Mouse (Mus musculus): ENCODE data around the gene Arhgap22. TPM values are rescaled to one million over a fixed set of nuclear protein-coding genes. Genes with fewer than 3 reads are reported as not detected.

The Arhgap22 gene
- total and polyA plus RNA-seq, 2 experiments from 2014 or later = 1.5 to 4.2 TPM

DNA sequence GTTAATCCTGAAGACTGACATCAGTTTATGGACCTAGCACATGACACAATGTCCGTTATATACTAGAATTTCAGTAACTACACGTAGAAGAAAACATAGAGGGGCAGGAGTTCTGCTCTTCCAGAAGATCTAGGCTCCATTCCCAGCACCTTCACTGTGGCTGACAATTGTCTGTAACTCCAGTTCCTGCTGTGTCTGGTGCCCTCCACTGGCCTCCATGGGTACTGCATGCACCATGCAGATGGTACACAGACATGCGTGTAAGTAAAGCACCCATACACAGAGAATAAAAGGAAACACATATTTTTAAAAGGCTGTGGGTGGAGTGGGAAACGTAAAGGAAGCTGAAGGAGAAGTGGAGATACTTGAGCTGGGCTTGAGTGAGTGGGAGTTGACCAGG is 120.0 kb downstream of the Arhgap22 start:
- Histone ChIP-seq H3K9me3 (replicated peaks; ENCODE audit: control insufficient read depth, low read length) (no peaks in the 10 kb centered on the region), H3K27me3 (ENCODE audit: control insufficient read depth, insufficient read depth, low read length) (peaks cover 8% of the 10 kb centered on the region; the same call in 1 of the 2 replicates), H3K36me3 (replicated peaks; ENCODE audit: control insufficient read depth, insufficient read depth, low read length) (no peaks in the 10 kb centered on the region), H3K27ac (ENCODE audit: low read depth) (no peak overlapping the region), H3K4me1 (ENCODE audit: control insufficient read depth, insufficient read depth) (peaks cover 17% of the 10 kb centered on the region), H3K4me2 (ENCODE audit: low read depth, low read length) (no peak overlapping the region), H3K9ac (replicated peaks; ENCODE audit: low read depth, low read length) (no peak overlapping the region), H3K4me3 (ENCODE audit: low read depth, low read length) (no peak overlapping the region)
- ATAC-seq (ENCODE audit: insufficient read depth, low read depth) (no peak), DNase-seq (ENCODE audit: low spot score) (no peak)
- WGBS = 76% methylated on average over 4 of the region's 4 CpGs
- TF ChIP-seq CTCF (IDR thresholded peaks at IDR 0.05; ENCODE audit: low read depth) (peak; percentile 48), EP300 (IDR thresholded peaks at IDR 0.05; ENCODE audit: low read depth) (no peak)

- H3K9me3 ChIP-seq (replicated peaks; ENCODE audit: control insufficient read depth, low read length) = no peaks in the 10 kb centered on the region
- WGBS = 66% methylated on average over 4 of the region's 4 CpGs
- TF ChIP-seq EP300 (IDR thresholded peaks at IDR 0.05; ENCODE audit: low read depth) (no peak), CTCF (IDR thresholded peaks at IDR 0.05; ENCODE audit: low read depth) (no peak)
- no peak overlapping the region for H3K4me2 ChIP-seq (ENCODE audit: low read depth, low read length)
- no peak overlapping the region for H3K9ac ChIP-seq (replicated peaks; ENCODE audit: low read depth, low read length)
- peaks cover 13% of the 10 kb centered on the region for H3K4me1 ChIP-seq (ENCODE audit: control insufficient read depth, insufficient read depth)
- ATAC-seq (ENCODE audit: insufficient read depth, low read depth) (no peak), DNase-seq (ENCODE audit: low spot score) (no peak)
- H3K27ac ChIP-seq (ENCODE audit: low read depth) = no peak overlapping the region
- H3K27me3 ChIP-seq (ENCODE audit: control insufficient read depth, insufficient read depth, low read length) = peaks cover 8% of the 10 kb centered on the region; the same call in 1 of the 2 replicates
- H3K36me3 ChIP-seq (replicated peaks; ENCODE audit: control insufficient read depth, insufficient read depth, low read length) = no peaks in the 10 kb centered on the region
- H3K4me3 ChIP-seq (ENCODE audit: low read depth, low read length) = no peak overlapping the region
Measured at GRCm38 (mm10) chr14:33334402-33334801, 120.6 kb downstream of the Arhgap22 start.

- H3K4me2 ChIP-seq (ENCODE audit: low read depth, low read length) = no peak overlapping the region
- no peak overlapping the region for H3K4me3 ChIP-seq (ENCODE audit: low read depth, low read length)
- ATAC-seq (ENCODE audit: insufficient read depth, low read depth) (no peak), DNase-seq (ENCODE audit: low spot score) (no peak)
- H3K9ac ChIP-seq (replicated peaks; ENCODE audit: low read depth, low read length) = no peak overlapping the region
- H3K4me1 ChIP-seq (ENCODE audit: control insufficient read depth, insufficient read depth) = peaks cover 10% of the 10 kb centered on the region
- TF ChIP-seq CTCF (IDR thresholded peaks at IDR 0.05; ENCODE audit: low read depth) (no peak), EP300 (IDR thresholded peaks at IDR 0.05; ENCODE audit: low read depth) (no peak)
- H3K27ac ChIP-seq (ENCODE audit: low read depth) = no peak overlapping the region
- H3K36me3 ChIP-seq (replicated peaks; ENCODE audit: control insufficient read depth, insufficient read depth, low read length) = no peaks in the 10 kb centered on the region
- 48% methylated on average over 6 of the region's 6 CpGs for WGBS
- peaks cover 8% of the 10 kb centered on the region; the same call in 1 of the 2 replicates for H3K27me3 ChIP-seq (ENCODE audit: control insufficient read depth, insufficient read depth, low read length)
- no peaks in the 10 kb centered on the region for H3K9me3 ChIP-seq (replicated peaks; ENCODE audit: control insufficient read depth, low read length)
Measured at GRCm38 (mm10) chr14:33335733-33336132, 121.9 kb downstream of the Arhgap22 start.

- Histone ChIP-seq H3K4me1 (ENCODE audit: control insufficient read depth, insufficient read depth) (no peaks in the 10 kb centered on the region), H3K4me3 (ENCODE audit: low read depth, low read length) (no peak overlapping the region), H3K9ac (replicated peaks; ENCODE audit: low read depth, low read length) (no peak overlapping the region), H3K9me3 (replicated peaks; ENCODE audit: control insufficient read depth, low read length) (no peaks in the 10 kb centered on the region), H3K27ac (ENCODE audit: low read depth) (no peak overlapping the region), H3K27me3 (ENCODE audit: control insufficient read depth, insufficient read depth, low read length) (peaks cover 8% of the 10 kb centered on the region; the same call in 1 of the 2 replicates), H3K4me2 (ENCODE audit: low read depth, low read length) (no peak overlapping the region), H3K36me3 (replicated peaks; ENCODE audit: control insufficient read depth, insufficient read depth, low read length) (no peaks in the 10 kb centered on the region)
- no peak for DNase-seq (ENCODE audit: low spot score)
- whole genome bisulfite sequencing = 73% methylated on average over 5 of the region's 5 CpGs
- ATAC-seq (ENCODE audit: insufficient read depth, low read depth) = no peak
- TF ChIP-seq CTCF (IDR thresholded peaks at IDR 0.05; ENCODE audit: low read depth) (peak; percentile 26), EP300 (IDR thresholded peaks at IDR 0.05; ENCODE audit: low read depth) (no peak)
Measured at GRCm38 (mm10) chr14:33338684-33339083, 124.9 kb downstream of the Arhgap22 start.

- DNase-seq (ENCODE audit: low spot score) = no peak
- WGBS = 86% methylated on average over 13 of the region's 14 CpGs
Measured at GRCm38 (mm10) chr14:33343131-33343725, 129.4 kb downstream of the Arhgap22 start.

GRCm38 (mm10) chr14:33346546-33346945 is 132.7 kb downstream of the Arhgap22 start:
- ATAC-seq (ENCODE audit: insufficient read depth, low read depth) (no peak), DNase-seq (ENCODE audit: low spot score) (no peak)
- Histone ChIP-seq H3K36me3 (replicated peaks; ENCODE audit: control insufficient read depth, insufficient read depth, low read length) (no peaks in the 10 kb centered on the region), H3K9ac (replicated peaks; ENCODE audit: low read depth, low read length) (no peak overlapping the region), H3K4me1 (ENCODE audit: control insufficient read depth, insufficient read depth) (peaks cover 4% of the 10 kb centered on the region; the same call in 1 of the 2 replicates), H3K27me3 (ENCODE audit: control insufficient read depth, insufficient read depth, low read length) (peaks cover 35% of the 10 kb centered on the region), H3K9me3 (replicated peaks; ENCODE audit: control insufficient read depth, low read length) (no peaks in the 10 kb centered on the region), H3K4me2 (ENCODE audit: low read depth, low read length) (no peak overlapping the region), H3K27ac (ENCODE audit: low read depth) (no peak overlapping the region), H3K4me3 (ENCODE audit: low read depth, low read length) (no peak overlapping the region)
- no peak for TF ChIP-seq CTCF (IDR thresholded peaks at IDR 0.05; ENCODE audit: low read depth)
- TF ChIP-seq EP300 (IDR thresholded peaks at IDR 0.05; ENCODE audit: low read depth) = no peak
- 57% methylated on average over 6 of the region's 6 CpGs for WGBS

More at GRCm38 (mm10) chr14:33343131-33343725, 129.4 kb downstream of the Arhgap22 start:
- Histone ChIP-seq H3K9ac (replicated peaks; ENCODE audit: low read depth, low read length) (no peak overlapping the region), H3K27me3 (ENCODE audit: control insufficient read depth, insufficient read depth, low read length) (0 out of 2 replicates have a peak, but pooled peaks cover 3% of the 10 kb centered on the region), H3K4me1 (ENCODE audit: control insufficient read depth, insufficient read depth) (peaks cover 4% of the 10 kb centered on the region; the same call in 1 of the 2 replicates), H3K4me2 (ENCODE audit: low read depth, low read length) (no peak overlapping the region), H3K36me3 (replicated peaks; ENCODE audit: control insufficient read depth, insufficient read depth, low read length) (no peaks in the 10 kb centered on the region), H3K9me3 (replicated peaks; ENCODE audit: control insufficient read depth, low read length) (no peaks in the 10 kb centered on the region), H3K27ac (ENCODE audit: low read depth) (no peak overlapping the region), H3K4me3 (ENCODE audit: low read depth, low read length) (no peak overlapping the region)
- TF ChIP-seq EP300 (IDR thresholded peaks at IDR 0.05; ENCODE audit: low read depth) (no peak), CTCF (IDR thresholded peaks at IDR 0.05; ENCODE audit: low read depth) (no peak)
- ATAC-seq (ENCODE audit: insufficient read depth, low read depth) = no peak
